Comparison of ENCODE assay signal across 15 mouse cellular contexts in the genomic region with DNA sequence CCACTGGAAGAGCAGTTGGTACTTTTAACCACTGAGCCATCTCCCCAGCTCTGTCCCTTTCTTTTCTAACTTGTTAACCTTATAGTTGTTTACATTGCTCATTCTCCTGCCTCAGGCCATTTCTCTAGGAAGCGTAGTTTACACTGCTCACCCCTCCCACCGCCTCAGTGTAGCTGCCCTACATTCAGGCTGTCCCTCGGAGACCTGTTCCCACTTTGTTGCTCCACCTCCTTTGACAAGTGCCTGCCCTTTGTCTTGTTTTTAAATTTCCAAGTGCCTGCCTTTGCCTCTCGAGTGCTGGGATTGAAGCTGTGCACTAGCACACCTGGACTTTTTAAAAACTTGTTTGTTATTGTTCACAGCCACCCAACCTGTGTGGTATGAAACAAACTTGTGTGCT.
"Had no signal": no experiment of that assay in that cellular context is flagged by ENCODE, and none has a peak within 500 bp of the region (broad histone marks: within the 10 kb centered on the region; RNA-seq: fewer than 3 reads in every experiment).

No protein-coding gene starts in this region.

- H3K4me3 ChIP-seq: neural tube, embryonic 15.5 days; stomach, embryonic 15.5 days had no signal

- H3K4me2 ChIP-seq: neural tube, embryonic 15.5 days; stomach, embryonic 15.5 days had no signal

- H3K27me3 ChIP-seq: neural tube, embryonic 15.5 days; stomach, embryonic 15.5 days had no signal

- DNase-seq: retina, postnatal 1 day; right cerebral cortex, adult 18-20 months; right cerebral cortex, postnatal 14 days; right cerebral cortex, postnatal 25 days; right cerebral cortex, postnatal 4 days; spleen, adult 18-20 months; thymus, adult 18-20 months; thymus, adult 2 months; thymus, postnatal 14 days; thymus, postnatal 25 days; thymus, postnatal 36 days; thymus, postnatal 4 days had no signal

- H3K9me3 ChIP-seq: neural tube, embryonic 15.5 days; stomach, embryonic 15.5 days had no signal

- H3K27ac ChIP-seq: neural tube, embryonic 15.5 days; stomach, embryonic 15.5 days; stomach, postnatal 0 days had no signal

- H3K9ac ChIP-seq: neural tube, embryonic 15.5 days; stomach, embryonic 15.5 days had no signal
